Mouse (Mus musculus): ENCODE measurements around the gene Scin.

GRCm38 (mm10) chr12:40009866-40010265 is 124.2 kb downstream of the Scin start:
- TF ChIP-seq CTCF (IDR thresholded peaks at IDR 0.05; ENCODE audit: control insufficient read depth, insufficient read depth, insufficient replicate concordance, low read depth, low read length), result no peak
- no peak for TF ChIP-seq POLR2A (IDR thresholded peaks at IDR 0.05; ENCODE audit: control insufficient read depth, low read depth, low read length)

All from testis, adult 2 months (tissue).